Mouse (Mus musculus) spleen, postnatal 4 days (tissue): ENCODE measurements around the gene Qdpr.

Experiments
- DNase-seq, 2 experiments: peaks; one replicate each; pipeline ENCODE4 v3.0.0; 2022; ENCODE audit warnings: low spot score in 2 of 2

Qdpr gene

GRCm38 (mm10) chr5:45384034-45384812, 65.8 kb downstream of the Qdpr start:
- DNase-seq, result no peak
